Mouse (Mus musculus) retina, adult 2 months (tissue): Measurements from ENCODE around the gene Spsb4.

ENCODE experiments used
- DNase-seq: peaks from one replicate; pipeline ENCODE4 v3.0.0-alpha.2; 2012; ENCODE audit warnings: low read depth, low spot score

Spsb4 gene

GRCm38 (mm10) chr9:97018677-97019147, at the start of gene Spsb4:
Gene Spsb4 (minus strand): TSS chr9:97018843.
- peak; percentile 53 for DNase-seq

- no peak for DNase-seq
These were observed 49.1 kb upstream of the Spsb4 start for GRCm38 (mm10) chr9:97067761-97068160.

GRCm38 (mm10) chr9:97065885-97066284, 47.2 kb upstream of the Spsb4 start:
- DNase-seq: no peak

- no peak for DNase-seq
These were observed 46.6 kb upstream of the Spsb4 start for GRCm38 (mm10) chr9:97065216-97065615.

GRCm38 (mm10) chr9:97064161-97064560, 45.5 kb upstream of the Spsb4 start:
- DNase-seq: no peak

GRCm38 (mm10) chr9:97061696-97062095, 43.1 kb upstream of the Spsb4 start:
- DNase-seq: no peak

GRCm38 (mm10) chr9:97056541-97057338, 38.1 kb upstream of the Spsb4 start:
- no peak for DNase-seq

- DNase-seq: no peak
These were observed 37.3 kb upstream of the Spsb4 start for GRCm38 (mm10) chr9:97055906-97056305.

GRCm38 (mm10) chr9:97051176-97051575, 32.5 kb upstream of the Spsb4 start:
- DNase-seq: no peak

- DNase-seq: no peak
These were observed 27.6 kb upstream of the Spsb4 start for GRCm38 (mm10) chr9:97046240-97046639.

- no peak for DNase-seq
These were observed 23.0 kb upstream of the Spsb4 start for GRCm38 (mm10) chr9:97041633-97042032.

- DNase-seq: no peak
These were observed 19.4 kb upstream of the Spsb4 start for GRCm38 (mm10) chr9:97038010-97038409.

- DNase-seq: no peak
These were observed 18.0 kb upstream of the Spsb4 start for GRCm38 (mm10) chr9:97036656-97037055.

GRCm38 (mm10) chr9:97027361-97027760, 8.7 kb upstream of the Spsb4 start:
- no peak for DNase-seq

GRCm38 (mm10) chr9:97026006-97026405, 7.4 kb upstream of the Spsb4 start:
- DNase-seq: no peak

GRCm38 (mm10) chr9:97024451-97024850, 5.8 kb upstream of the Spsb4 start:
- DNase-seq: no peak

- DNase-seq: no peak
These were observed 4.3 kb upstream of the Spsb4 start for GRCm38 (mm10) chr9:97022948-97023347.

GRCm38 (mm10) chr9:97022371-97022770, 3.7 kb upstream of the Spsb4 start:
- no peak for DNase-seq

GRCm38 (mm10) chr9:97020152-97020551, 1.5 kb upstream of the Spsb4 start:
- DNase-seq: no peak

- no peak for DNase-seq
These were observed 1.0 kb upstream of the Spsb4 start for GRCm38 (mm10) chr9:97019686-97020085.

- DNase-seq: no peak
These were observed 588 bp upstream of the Spsb4 start for GRCm38 (mm10) chr9:97019231-97019630.

- no peak for DNase-seq
These were observed 617 bp downstream of the Spsb4 start for GRCm38 (mm10) chr9:97017811-97018641.
